Mouse (Mus musculus): ENCODE data around the gene Ncl. TPM values are rescaled to one million over a fixed set of nuclear protein-coding genes. Genes with fewer than 3 reads are reported as not detected.
"Not testable (repeated sequence)": the region's sequence is repeated elsewhere in the genome, so short reads cannot be mapped to it uniquely, and the experiment has no call there.

The Ncl gene
- polyA plus RNA-seq, 1 experiment = 932 TPM

DNA sequence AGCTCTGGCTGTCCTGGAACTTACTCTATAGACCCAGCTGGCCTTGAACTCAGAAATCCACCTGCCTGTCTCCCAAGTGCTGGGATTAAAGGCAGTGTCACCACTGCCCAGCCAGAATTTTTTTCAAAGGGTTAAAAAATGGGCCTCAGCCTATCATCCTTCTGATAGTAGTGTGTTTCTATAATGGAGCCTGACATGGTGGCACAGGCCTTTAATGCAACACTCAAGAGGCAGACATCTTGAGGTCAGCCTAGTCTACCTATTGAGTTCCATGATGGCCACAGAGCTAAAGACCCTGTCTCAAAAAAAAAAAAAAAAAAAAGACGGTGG, 11.5 kb downstream of the Ncl start:
- Histone ChIP-seq H3K4me1 (peaks cover 40% of the 10 kb centered on the region), H3K27me3 (replicated peaks) (no peaks in the 10 kb centered on the region), H3K36me3 (replicated peaks; ENCODE audit: low read length) (peaks cover 71% of the 10 kb centered on the region), H3K9me3 (no peaks in the 10 kb centered on the region), H3K4me3 (replicated peaks) (no peak overlapping the region)
- TF ChIP-seq GATA1 (IDR thresholded peaks at IDR 0.05; ENCODE audit: borderline replicate concordance, low read length) (no peak), FLI1 (IDR thresholded peaks at IDR 0.05; ENCODE audit: low read length) (no peak)

DNA sequence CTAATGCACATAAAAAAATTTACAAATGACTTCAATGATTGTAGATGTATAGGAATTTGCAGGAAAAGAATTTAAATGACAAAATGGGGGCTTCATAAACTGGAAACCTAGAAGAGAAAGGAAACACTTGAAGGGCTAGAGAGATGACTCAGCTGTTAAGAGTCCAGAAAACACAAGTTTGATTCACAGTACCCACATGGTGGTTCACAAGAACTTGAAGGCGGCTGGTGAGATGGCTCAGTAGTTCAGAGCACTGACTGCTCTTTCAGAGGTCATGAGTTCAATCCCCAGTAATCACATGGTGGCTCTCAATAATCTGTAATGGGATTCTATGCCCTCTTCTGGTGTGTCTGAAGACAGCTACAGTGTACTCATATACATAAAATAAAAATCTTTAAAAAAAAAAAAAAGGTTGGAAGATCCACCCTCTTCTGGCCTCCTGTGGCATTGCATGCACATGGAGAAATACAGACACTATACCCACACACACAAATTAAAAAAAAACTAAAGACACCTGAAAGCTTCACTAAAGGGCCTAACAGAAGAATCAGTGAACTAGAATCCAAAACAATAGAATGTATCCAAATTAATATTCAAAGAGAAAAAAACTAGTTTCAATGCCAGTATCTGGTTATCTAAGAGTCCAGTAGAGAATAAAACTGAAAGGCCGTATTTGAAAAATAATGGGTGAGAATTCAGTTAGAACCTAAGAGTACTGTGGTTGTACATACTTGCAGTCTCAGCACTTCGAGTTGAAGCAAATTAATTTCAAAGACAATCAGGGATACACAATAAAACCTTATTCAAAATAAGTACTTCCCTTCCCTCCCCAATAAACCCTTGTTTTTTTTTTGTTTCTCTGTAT, 12.1 kb downstream of the Ncl start:
- Histone ChIP-seq H3K4me1 (peaks cover 40% of the 10 kb centered on the region), H3K9me3 (no peaks in the 10 kb centered on the region), H3K36me3 (replicated peaks; ENCODE audit: low read length) (peaks cover 65% of the 10 kb centered on the region), H3K4me3 (replicated peaks) (no peak overlapping the region), H3K27me3 (replicated peaks) (no peaks in the 10 kb centered on the region)
- TF ChIP-seq FLI1 (IDR thresholded peaks at IDR 0.05; ENCODE audit: low read length) (no peak), GATA1 (IDR thresholded peaks at IDR 0.05; ENCODE audit: borderline replicate concordance, low read length) (no peak)

DNA sequence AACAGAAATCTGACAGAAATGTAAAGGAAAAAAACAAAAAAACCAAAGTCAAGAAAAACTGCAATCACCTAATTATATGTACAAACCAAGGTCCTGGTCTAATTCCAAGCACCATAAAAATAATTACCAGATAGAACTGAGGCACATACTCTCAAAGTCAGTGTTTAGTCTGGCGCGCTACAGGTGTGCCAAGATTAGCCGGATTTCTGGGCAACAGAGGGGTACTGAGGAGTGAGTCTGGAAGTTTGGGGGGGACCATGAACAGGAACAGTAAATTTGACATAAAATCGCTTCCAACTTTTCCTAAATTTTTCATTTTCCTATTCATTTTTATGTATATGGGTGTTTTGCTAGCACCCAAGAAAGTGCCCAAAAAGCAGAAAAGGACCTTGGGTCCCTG, 13.2 kb downstream of the Ncl start:
- TF ChIP-seq FLI1 (IDR thresholded peaks at IDR 0.05; ENCODE audit: low read length) (no peak), GATA1 (IDR thresholded peaks at IDR 0.05; ENCODE audit: borderline replicate concordance, low read length) (no peak)
- peaks cover 40% of the 10 kb centered on the region for H3K4me1 ChIP-seq
- H3K36me3 ChIP-seq (replicated peaks; ENCODE audit: low read length) = peaks cover 54% of the 10 kb centered on the region
- no peaks in the 10 kb centered on the region for H3K27me3 ChIP-seq (replicated peaks)
- no peaks in the 10 kb centered on the region for H3K9me3 ChIP-seq
- no peak overlapping the region for H3K4me3 ChIP-seq (replicated peaks)

DNA sequence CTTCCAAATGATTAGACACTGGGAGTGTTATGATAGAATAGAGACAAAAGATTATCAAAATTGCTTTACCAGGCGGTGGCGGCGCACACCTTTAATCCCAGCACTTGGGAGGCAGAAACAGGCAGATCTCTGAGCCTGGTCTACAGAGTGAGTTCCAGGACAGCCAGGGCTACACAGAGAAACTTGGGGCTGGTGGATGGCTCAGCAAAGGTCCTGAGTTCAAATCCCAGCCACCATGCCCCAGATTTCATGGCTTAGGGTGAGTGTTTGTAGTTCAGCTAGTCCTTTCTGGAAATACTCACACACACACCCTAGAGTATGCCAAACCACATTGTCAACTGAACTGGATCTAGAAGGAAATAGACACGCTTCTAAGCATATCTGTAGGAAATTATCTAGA, 14.1 kb downstream of the Ncl start:
- H3K9me3 ChIP-seq = no peaks in the 10 kb centered on the region
- peaks cover 37% of the 10 kb centered on the region for H3K4me1 ChIP-seq
- H3K36me3 ChIP-seq (replicated peaks; ENCODE audit: low read length) = peaks cover 45% of the 10 kb centered on the region
- TF ChIP-seq FLI1 (IDR thresholded peaks at IDR 0.05; ENCODE audit: low read length) = no peak
- TF ChIP-seq GATA1 (IDR thresholded peaks at IDR 0.05; ENCODE audit: borderline replicate concordance, low read length) = no peak
- no peak overlapping the region for H3K4me3 ChIP-seq (replicated peaks)
- no peaks in the 10 kb centered on the region for H3K27me3 ChIP-seq (replicated peaks)

DNA sequence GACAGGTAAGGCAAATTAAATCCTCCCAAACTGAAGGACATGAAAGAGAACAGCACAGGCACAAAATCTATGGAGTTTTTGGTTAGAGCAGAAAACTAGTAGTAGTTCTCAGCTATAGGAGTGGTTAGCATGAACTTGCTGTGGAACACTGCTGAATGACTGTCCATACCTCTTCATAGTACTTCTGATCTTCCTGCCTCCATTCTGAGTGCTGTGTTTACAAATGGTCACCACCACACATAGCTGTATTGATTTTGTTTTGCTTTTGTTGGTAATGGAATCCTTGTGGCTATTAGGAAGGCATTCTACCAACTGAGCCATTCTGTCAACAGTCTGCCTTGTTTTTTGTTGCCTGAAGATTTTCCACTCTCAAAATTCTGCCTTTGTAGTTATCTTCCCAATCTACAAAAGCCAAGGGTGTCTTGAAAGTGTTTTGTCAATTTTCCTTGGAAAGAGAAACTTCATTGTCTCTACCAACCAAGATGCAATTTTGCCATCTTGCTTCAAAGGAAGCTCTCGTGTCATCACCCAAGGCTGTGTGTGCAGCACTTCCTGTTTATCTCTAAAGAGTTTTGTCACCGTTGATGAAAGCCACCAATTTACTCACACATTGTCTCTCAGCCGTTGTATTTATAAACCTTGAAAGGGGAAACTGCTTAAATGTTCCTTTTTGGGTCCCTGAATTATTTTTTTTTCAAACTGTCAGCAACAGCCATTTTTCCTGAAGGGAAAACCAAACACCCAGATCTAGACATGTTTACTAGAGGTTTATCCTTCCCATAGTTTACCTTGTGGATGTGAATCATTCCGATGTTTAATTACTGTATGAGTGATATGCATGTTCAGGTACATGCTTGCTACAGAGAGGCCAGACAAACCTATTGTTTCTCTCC, 15.0 kb downstream of the Ncl start:
- Histone ChIP-seq H3K36me3 (replicated peaks; ENCODE audit: low read length) (peaks cover 37% of the 10 kb centered on the region), H3K4me3 (replicated peaks) (peak overlapping the region; percentile 51), H3K9me3 (no peaks in the 10 kb centered on the region), H3K27me3 (replicated peaks) (no peaks in the 10 kb centered on the region), H3K4me1 (peaks cover 37% of the 10 kb centered on the region)
- TF ChIP-seq GATA1 (IDR thresholded peaks at IDR 0.05; ENCODE audit: borderline replicate concordance, low read length) (no peak; the same call in 2 of the 3 replicates), FLI1 (IDR thresholded peaks at IDR 0.05; ENCODE audit: low read length) (0 out of 2 replicates have a peak, but pooled peaks have one; percentile 19)

DNA sequence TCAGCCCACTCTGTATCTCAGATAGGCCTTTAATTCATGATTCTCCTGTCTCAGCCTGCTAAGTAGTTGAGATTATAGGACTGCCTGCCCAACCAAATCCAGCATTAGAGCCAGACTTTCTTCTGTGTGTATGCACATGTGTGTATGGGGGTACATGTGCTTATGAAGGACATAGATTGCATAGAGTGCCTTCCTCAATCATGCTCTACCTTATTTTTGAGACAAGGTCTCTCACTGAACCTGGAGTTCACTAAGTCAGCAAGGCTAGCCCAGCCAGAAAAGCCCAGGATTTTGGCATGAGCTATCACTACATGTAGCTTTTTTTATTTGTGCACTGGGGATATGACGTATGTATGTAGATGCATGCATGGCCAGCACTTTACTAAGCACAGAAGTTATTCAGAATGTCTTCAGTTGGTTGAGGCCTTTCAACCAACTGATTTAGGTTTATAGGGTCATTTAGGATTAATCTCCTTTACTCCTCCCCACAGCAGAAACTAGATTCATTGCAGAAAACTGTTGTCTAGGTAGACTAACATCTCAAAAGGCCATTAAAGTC, 16.0 kb downstream of the Ncl start:
- H3K4me1 ChIP-seq = peaks cover 36% of the 10 kb centered on the region
- H3K27me3 ChIP-seq (replicated peaks) = no peaks in the 10 kb centered on the region
- TF ChIP-seq FLI1 (IDR thresholded peaks at IDR 0.05; ENCODE audit: low read length) (no peak), GATA1 (IDR thresholded peaks at IDR 0.05; ENCODE audit: borderline replicate concordance, low read length) (no peak)
- H3K9me3 ChIP-seq = no peaks in the 10 kb centered on the region
- H3K36me3 ChIP-seq (replicated peaks; ENCODE audit: low read length) = peaks cover 26% of the 10 kb centered on the region
- no peak overlapping the region for H3K4me3 ChIP-seq (replicated peaks)

DNA sequence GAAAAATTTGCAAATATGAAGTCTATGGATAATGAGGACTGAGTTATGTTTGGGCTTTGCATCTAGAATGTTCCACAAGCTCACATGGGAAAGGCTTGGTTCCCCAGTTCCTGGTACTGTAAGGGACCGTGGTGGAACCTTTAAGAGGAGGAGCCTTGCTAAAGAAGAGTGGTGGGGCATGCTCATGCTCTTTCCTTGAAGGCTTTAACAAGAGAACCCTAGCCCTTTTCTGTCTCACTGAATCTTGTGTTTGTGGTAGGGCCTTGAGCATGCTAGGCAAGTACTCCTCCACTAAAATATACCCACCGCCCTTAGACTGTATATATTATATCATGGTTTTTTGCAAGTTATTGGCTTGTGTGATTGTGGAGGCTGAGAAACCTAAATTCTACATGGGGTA, 16.8 kb downstream of the Ncl start:
- Histone ChIP-seq H3K36me3 (replicated peaks; ENCODE audit: low read length) (peaks cover 18% of the 10 kb centered on the region), H3K4me3 (replicated peaks) (no peak overlapping the region), H3K9me3 (no peaks in the 10 kb centered on the region), H3K4me1 (peaks cover 29% of the 10 kb centered on the region), H3K27me3 (replicated peaks) (no peaks in the 10 kb centered on the region)
- TF ChIP-seq GATA1 (IDR thresholded peaks at IDR 0.05; ENCODE audit: borderline replicate concordance, low read length) = no peak
- no peak for TF ChIP-seq FLI1 (IDR thresholded peaks at IDR 0.05; ENCODE audit: low read length)

DNA sequence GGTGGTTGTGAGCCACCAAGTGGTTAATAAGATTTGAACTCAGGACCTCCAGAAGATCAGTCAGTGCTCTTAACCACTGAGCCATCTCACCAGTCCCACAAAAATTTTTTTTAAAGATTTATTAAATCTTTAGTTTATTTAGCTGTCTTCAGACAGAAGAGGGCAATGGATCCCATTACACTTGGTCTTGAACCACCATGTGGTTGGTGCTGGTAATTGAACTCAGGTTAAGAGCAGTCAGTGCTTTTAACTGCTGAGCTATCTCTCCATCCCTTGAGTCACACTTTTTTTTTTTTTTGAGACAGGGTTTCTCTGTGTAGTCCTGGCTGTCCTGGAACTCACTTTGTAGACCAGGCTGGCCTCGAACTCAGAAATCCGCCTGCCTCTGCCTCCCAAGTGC, 18.1 kb downstream of the Ncl start:
- H3K4me3 ChIP-seq (replicated peaks) = not testable (repeated sequence)
- H3K4me1 ChIP-seq = peaks cover 22% of the 10 kb centered on the region

DNA sequence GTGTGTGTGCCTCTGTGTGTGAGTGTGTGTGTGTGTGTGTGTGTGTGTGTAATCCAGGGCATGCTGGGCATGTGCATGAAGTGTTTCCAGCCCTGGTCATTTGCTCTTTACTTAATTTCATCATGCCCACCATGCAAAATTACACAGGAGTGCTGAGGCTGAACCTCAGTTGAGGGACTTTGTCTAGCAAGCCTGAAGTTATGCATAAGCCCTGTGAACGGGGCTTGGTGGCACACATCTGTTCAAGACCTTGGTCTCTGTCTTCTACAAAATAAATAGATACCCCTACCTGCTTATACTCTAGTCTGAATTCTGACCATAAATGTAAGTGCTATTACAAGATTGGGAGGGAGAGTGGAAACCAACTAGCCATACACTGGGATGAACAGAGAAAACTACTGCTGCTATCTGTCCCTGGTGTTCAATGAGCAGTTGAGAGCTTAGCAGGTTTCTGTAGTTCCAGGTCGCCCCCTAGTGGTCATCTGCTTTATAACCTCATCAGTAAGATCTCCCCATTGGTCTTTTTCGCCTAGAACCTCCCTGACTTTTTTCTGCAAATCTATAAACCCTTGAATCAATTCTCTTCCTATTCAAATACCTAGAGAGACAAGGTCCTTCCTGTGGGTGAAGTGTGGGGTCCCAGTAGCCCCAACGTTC, 19.9 kb downstream of the Ncl start:
- TF ChIP-seq FLI1 (IDR thresholded peaks at IDR 0.05; ENCODE audit: low read length) = no peak
- no peak for TF ChIP-seq GATA1 (IDR thresholded peaks at IDR 0.05; ENCODE audit: borderline replicate concordance, low read length)
- Histone ChIP-seq H3K9me3 (no peaks in the 10 kb centered on the region), H3K4me3 (replicated peaks) (no peak overlapping the region), H3K36me3 (replicated peaks; ENCODE audit: low read length) (peaks cover 2% of the 10 kb centered on the region), H3K4me1 (peaks cover 13% of the 10 kb centered on the region), H3K27me3 (replicated peaks) (peaks cover 4% of the 10 kb centered on the region)

More for the DNA sequence above, 18.1 kb downstream of the Ncl start:
- H3K27me3 ChIP-seq (replicated peaks); H3K36me3 ChIP-seq (replicated peaks; ENCODE audit: low read length); H3K9me3 ChIP-seq: not testable (repeated sequence)
